Mouse (Mus musculus) hindbrain, postnatal 0 days (tissue): ENCODE results near the gene Myrip. TPM values are rescaled to one million over a fixed set of nuclear protein-coding genes. Genes with fewer than 3 reads are reported as not detected.
A peak's percentile ranks its signal among the peaks of the same experiment; 100 is the strongest.

Source experiments
- ATAC-seq: fragments of 200-750 bp; cut with Nextera tagmentation; 2 replicates; pipeline ENCODE4 v1.8.0; 2017; ENCODE audit warnings: mild to moderate bottlenecking, moderate TSS enrichment, moderate library complexity
- DNase-seq: peaks from one replicate; pipeline ENCODE4 v3.0.0-alpha.2; 2015; ENCODE audit warnings: low spot score
- H3K27ac ChIP-seq: fragments of 300-500 bp; sonication (generic); 2 replicates; pipeline ENCODE4 v1.5.1; 2014; ENCODE audit warnings: mild to moderate bottlenecking
- H3K27me3 ChIP-seq: fragments of 300-500 bp; sonication (generic); 2 replicates; pipeline ENCODE4 v1.6.1; 2014; ENCODE audit warnings: low read length, mixed read lengths; ENCODE audit not compliant: insufficient read depth
- H3K36me3 ChIP-seq: fragments of 300-500 bp; sonication (generic); 2 replicates; pipeline ENCODE4 v1.6.1; 2014; ENCODE audit warnings: low read length, mixed read lengths; ENCODE audit not compliant: insufficient read depth
- H3K4me1 ChIP-seq: fragments of 300-500 bp; sonication (generic); 2 replicates; pipeline ENCODE4 v1.6.1; 2014; ENCODE audit warnings: antibody characterized with exemption, low read length, mixed read lengths; ENCODE audit not compliant: insufficient read depth
- H3K4me2 ChIP-seq: fragments of 300-500 bp; sonication (generic); 2 replicates; pipeline ENCODE4 v1.6.1; 2014; ENCODE audit warnings: low read depth, mild to moderate bottlenecking, low read length, moderate library complexity, mixed read lengths
- H3K4me3 ChIP-seq: fragments of 300-500 bp; sonication (generic); 2 replicates; pipeline ENCODE4 v1.5.1; 2014; ENCODE audit warnings: low read length
- H3K9ac ChIP-seq: fragments of 300-500 bp; sonication (generic); replicated peaks from 2 replicates; pipeline ENCODE4 v1.6.1; 2014; ENCODE audit warnings: mild to moderate bottlenecking, low read length, moderate library complexity, mixed read lengths
- H3K9me3 ChIP-seq: fragments of 300-500 bp; sonication (generic); 2 replicates; pipeline ENCODE4 v1.6.1; 2016; ENCODE audit warnings: low read length, mixed read lengths
- CTCF ChIP-seq: IDR thresholded peaks from 2 replicates; pipeline ENCODE4 v1.5.1; 2016; ENCODE audit warnings: antibody characterized with exemption, control low read depth, low read depth
- WGBS: fragments of 180-500 bp; shearing (Covaris S2); extraction: QIAGEN DNeasy Blood & Tissue Kit; methylation state at CpG from one replicate; pipeline ENCODE4 v1.1.7; 2014; 5-methylcytosine and 5-hydroxymethylcytosine counted together
- polyA plus RNA-seq: library from polyadenylated mRNA; unstranded; fragments of >200 nt; fragmentation: Nextera tagmentation; extraction: Ambion mirVana; gene quantifications from 2 replicates; pipeline ENCODE4 v1.2.1, GENCODE M21; 2015
- total RNA-seq: library from RNA; depleted of rRNA; stranded (reverse); fragments of >200 nt; gene quantifications from 2 replicates; pipeline ENCODE4 v1.2.3, GENCODE M21; 2014

Myrip gene
- total and polyA plus RNA-seq, 2 experiments from 2014 or later: 7.5 to 22.8 TPM

GRCm38 (mm10) chr9:120283556-120283955 lies 17.8 kb upstream of the Myrip start:
- DNase-seq (no peak), ATAC-seq (no peak)

GRCm38 (mm10) chr9:120288011-120288410 lies 13.3 kb upstream of the Myrip start:
- WGBS: 37% methylated on average over 3 of the region's 3 CpGs
- Histone ChIP-seq H3K27me3 (no peaks in the 10 kb centered on the region), H3K9ac (no peak overlapping the region), H3K4me2 (no peak overlapping the region), H3K9me3 (no peaks in the 10 kb centered on the region), H3K4me3 (no peak overlapping the region), H3K4me1 (no peaks in the 10 kb centered on the region), H3K27ac (no peak overlapping the region), H3K36me3 (no peaks in the 10 kb centered on the region)
- no peak for TF ChIP-seq CTCF
- ATAC-seq: no peak
- peak; percentile 19 for DNase-seq

More at GRCm38 (mm10) chr9:120283556-120283955, 17.8 kb upstream of the Myrip start:
- no peak overlapping the region for H3K4me2 ChIP-seq
- no peaks in the 10 kb centered on the region for H3K36me3 ChIP-seq
- no peaks in the 10 kb centered on the region for H3K27me3 ChIP-seq
- no peaks in the 10 kb centered on the region for H3K4me1 ChIP-seq
- H3K9ac ChIP-seq: no peak overlapping the region
- no peak overlapping the region for H3K4me3 ChIP-seq
- no peak for TF ChIP-seq CTCF
- no peaks in the 10 kb centered on the region for H3K9me3 ChIP-seq
- WGBS: 91% methylated on average over 12 of the region's 12 CpGs
- H3K27ac ChIP-seq: no peak overlapping the region

GRCm38 (mm10) chr9:120290375-120290774 lies 10.9 kb upstream of the Myrip start:
- DNase-seq (no peak), ATAC-seq (no peak)
- H3K27me3 ChIP-seq: no peaks in the 10 kb centered on the region
- TF ChIP-seq CTCF: no peak
- H3K4me1 ChIP-seq: no peaks in the 10 kb centered on the region
- no peaks in the 10 kb centered on the region for H3K9me3 ChIP-seq
- H3K9ac ChIP-seq: no peak overlapping the region
- H3K4me2 ChIP-seq: no peak overlapping the region
- no peak overlapping the region for H3K27ac ChIP-seq
- WGBS: 91% methylated on average over 2 of the region's 2 CpGs
- H3K4me3 ChIP-seq: no peak overlapping the region
- H3K36me3 ChIP-seq: no peaks in the 10 kb centered on the region

DNA sequence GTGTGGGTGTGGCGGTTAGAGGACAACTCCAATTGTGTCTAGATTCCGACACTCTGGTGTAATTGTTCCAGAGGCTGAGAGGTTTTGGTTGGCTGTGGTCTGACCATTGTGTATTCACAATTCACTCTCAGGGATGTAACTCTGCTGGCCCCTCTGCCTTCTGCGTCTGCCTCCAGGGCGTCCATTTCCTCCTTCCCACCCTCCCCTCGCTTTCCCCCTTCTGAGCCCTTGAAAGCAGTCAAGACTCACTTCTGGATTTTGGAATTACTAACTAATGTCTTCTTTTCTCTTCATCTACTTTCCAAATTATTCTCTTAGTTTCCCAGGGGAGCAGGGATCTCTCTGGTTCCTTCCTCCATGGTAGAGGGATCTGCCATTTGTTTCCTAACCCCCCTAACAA lies 8.8 kb upstream of the Myrip start:
- ATAC-seq: no peak
- no peak for DNase-seq
- Histone ChIP-seq H3K36me3 (no peaks in the 10 kb centered on the region), H3K4me2 (no peak overlapping the region), H3K27me3 (no peaks in the 10 kb centered on the region), H3K4me3 (no peak overlapping the region), H3K9ac (no peak overlapping the region), H3K27ac (no peak overlapping the region), H3K4me1 (no peaks in the 10 kb centered on the region), H3K9me3 (no peaks in the 10 kb centered on the region)
- WGBS: 53% methylated on average over 5 of the region's 5 CpGs
- no peak for TF ChIP-seq CTCF

- DNase-seq: no peak
- 81% methylated on average over 5 of the region's 5 CpGs for WGBS
- Histone ChIP-seq H3K4me1 (no peaks in the 10 kb centered on the region), H3K36me3 (no peaks in the 10 kb centered on the region), H3K9ac (no peak overlapping the region), H3K27me3 (no peaks in the 10 kb centered on the region), H3K4me3 (no peak overlapping the region), H3K9me3 (no peaks in the 10 kb centered on the region), H3K4me2 (no peak overlapping the region), H3K27ac (no peak overlapping the region)
- ATAC-seq: no peak
- TF ChIP-seq CTCF: no peak
These were observed 5.8 kb upstream of the Myrip start for GRCm38 (mm10) chr9:120295527-120295926.

GRCm38 (mm10) chr9:120296938-120297337 lies 4.4 kb upstream of the Myrip start:
- H3K27me3 ChIP-seq: no peaks in the 10 kb centered on the region; the same call in 1 of the 2 replicates
- H3K4me1 ChIP-seq: no peaks in the 10 kb centered on the region
- DNase-seq (no peak), ATAC-seq (no peak)
- no peaks in the 10 kb centered on the region for H3K36me3 ChIP-seq
- H3K27ac ChIP-seq: no peak overlapping the region
- TF ChIP-seq CTCF: peak; percentile 26; the same call in 1 of the 2 replicates
- no peak overlapping the region for H3K4me2 ChIP-seq
- no peak overlapping the region for H3K9ac ChIP-seq
- WGBS: 97% methylated on average over 1 of the region's 1 CpGs
- H3K9me3 ChIP-seq: no peaks in the 10 kb centered on the region
- H3K4me3 ChIP-seq: no peak overlapping the region

- ATAC-seq: no peak
- Histone ChIP-seq H3K9ac (no peak overlapping the region), H3K27ac (no peak overlapping the region), H3K9me3 (no peaks in the 10 kb centered on the region), H3K4me3 (no peak overlapping the region), H3K4me1 (no peaks in the 10 kb centered on the region; the same call in 1 of the 2 replicates), H3K27me3 (no peaks in the 10 kb centered on the region; the same call in 1 of the 2 replicates), H3K4me2 (no peak overlapping the region), H3K36me3 (no peaks in the 10 kb centered on the region)
- 0 out of 2 replicates have a peak, but pooled peaks have one; percentile 11 for TF ChIP-seq CTCF
- 68% methylated on average over 2 of the region's 2 CpGs for WGBS
- peak; percentile 15 for DNase-seq
These were observed 1.9 kb upstream of the Myrip start for GRCm38 (mm10) chr9:120299429-120299828.
